Mouse (Mus musculus) ES-E14 (cell line): ENCODE measurements around the gene Nfib.

Experiments used
- CHD2 ChIP-seq: IDR thresholded peaks from 2 replicates; pipeline ENCODE4 v1.6.1; 2014; ENCODE audit warnings: mild to moderate bottlenecking, low read depth, low read length, inconsistent platforms
- MAFK ChIP-seq: IDR thresholded peaks from 2 replicates; pipeline ENCODE4 v1.6.1; 2014; ENCODE audit warnings: mild to moderate bottlenecking, low read depth, low read length, inconsistent platforms; ENCODE audit not compliant: insufficient read depth

GRCm38 (mm10) chr4:82662222-82662621, 43.3 kb downstream of the Nfib start:
- TF ChIP-seq CHD2 (no peak), MAFK (no peak)
